Mouse (Mus musculus) MEL (cell line): ENCODE measurements around the gene Vps29. TPM values are rescaled to one million over a fixed set of nuclear protein-coding genes. Genes with fewer than 3 reads are reported as not detected.

ENCODE experiments used
- DNase-seq: peaks from one replicate; pipeline ENCODE4 v3.0.0; 2011; ENCODE audit warnings: low read depth, low spot score
- H3K27ac ChIP-seq: 2 replicates; pipeline ENCODE4 v1.5.1; 2012; ENCODE audit warnings: low read depth, mild to moderate bottlenecking, control low read depth, low read length, moderate library complexity; ENCODE audit not compliant: control insufficient read depth
- H3K27me3 ChIP-seq, 2 experiments: fragments of 150-350 bp in 1 of 2; sonication (generic) in 1 of 2; 2 replicates each; pipeline ENCODE4 v1.6.1; 2012; ENCODE audit warnings: low read length in 2 of 2, mild to moderate bottlenecking in 2 of 2, improper control_type of control experiment in 1 of 2, moderate library complexity in 1 of 2; ENCODE audit not compliant: insufficient read depth in 2 of 2, control insufficient read depth in 1 of 2
- H3K36me3 ChIP-seq, 2 experiments: 2 replicates each; pipeline ENCODE4 v1.6.1; 2012 to 2014; ENCODE audit warnings: low read length in 2 of 2, improper control_type of control experiment in 1 of 2, inconsistent platforms in 1 of 2, mild to moderate bottlenecking in 1 of 2; ENCODE audit not compliant: insufficient read depth in 2 of 2, control insufficient read depth in 1 of 2
- H3K4me1 ChIP-seq, 2 experiments: fragments of 150-350 bp in 1 of 2; sonication (generic) in 1 of 2; 2 replicates each; pipeline ENCODE4 v1.6.1; 2012; ENCODE audit warnings: low read length in 2 of 2, improper control_type of control experiment in 1 of 2, mild to moderate bottlenecking in 1 of 2; ENCODE audit not compliant: insufficient read depth in 2 of 2, control insufficient read depth in 1 of 2
- H3K4me3 ChIP-seq, 2 experiments: fragments of 150-350 bp in 1 of 2; sonication (generic) in 1 of 2; 2 replicates each; pipeline ENCODE4 v1.5.1; 2012; ENCODE audit warnings: low read depth in 2 of 2, low read length in 2 of 2, mild to moderate bottlenecking in 2 of 2, moderate library complexity in 2 of 2, control low read depth in 1 of 2, improper control_type of control experiment in 1 of 2; ENCODE audit not compliant: control insufficient read depth in 1 of 2, insufficient read depth in 1 of 2
- H3K79me2 ChIP-seq: 2 replicates; pipeline ENCODE4 v1.6.1; 2012; ENCODE audit warnings: mild to moderate bottlenecking, low read length, moderate library complexity; ENCODE audit not compliant: control insufficient read depth, poor library complexity, insufficient read depth
- H3K9ac ChIP-seq: 2 replicates; pipeline ENCODE4 v1.6.1; 2012; ENCODE audit warnings: low read depth, mild to moderate bottlenecking, control low read depth, low read length, moderate library complexity; ENCODE audit not compliant: control insufficient read depth, poor library complexity, severe bottlenecking
- H3K9me3 ChIP-seq: fragments of 150-350 bp; sonication (generic); replicated peaks from 2 replicates; pipeline ENCODE4 v1.6.1; 2012; ENCODE audit warnings: mild to moderate bottlenecking, low read length, improper control_type of control experiment, moderate library complexity; ENCODE audit not compliant: insufficient read depth
- BHLHE40 ChIP-seq: IDR thresholded peaks from 2 replicates; pipeline ENCODE4 v1.6.1; 2012; ENCODE audit warnings: low read depth, mild to moderate bottlenecking, inconsistent platforms, low read length, improper control_type of control experiment, borderline replicate concordance
- CTCF ChIP-seq, 3 experiments: IDR thresholded peaks in 2 of 3; conservative IDR thresholded peaks in 1 of 3; 2 replicates each; pipeline ENCODE4 v1.5.1; 2011 to 2012; ENCODE audit warnings: low read length in 3 of 3, low read depth in 2 of 3, mild to moderate bottlenecking in 2 of 3, improper control_type of control experiment in 1 of 3, inconsistent platforms in 1 of 3, mixed read lengths in 1 of 3, moderate library complexity in 1 of 3; ENCODE audit not compliant: control insufficient read depth in 1 of 3, insufficient read depth in 1 of 3, poor library complexity in 1 of 3, severe bottlenecking in 1 of 3
- E2F4 ChIP-seq: IDR thresholded peaks from 2 replicates; pipeline ENCODE4 v1.6.1; 2011; ENCODE audit warnings: low read depth, low read length, improper control_type of control experiment, borderline replicate concordance
- ELF1 ChIP-seq: IDR thresholded peaks from 2 replicates; pipeline ENCODE4 v1.6.1; 2014; ENCODE audit warnings: low read depth, mild to moderate bottlenecking, inconsistent platforms, low read length, improper control_type of control experiment, moderate library complexity
- EP300 ChIP-seq, 2 experiments: IDR thresholded peaks; 2 replicates each; pipeline ENCODE4 v1.6.1; 2011; ENCODE audit warnings: improper control_type of control experiment in 2 of 2, low read length in 2 of 2, low read depth in 1 of 2, mild to moderate bottlenecking in 1 of 2
- GABPA ChIP-seq: IDR thresholded peaks from 2 replicates; pipeline ENCODE4 v1.6.1; 2012; ENCODE audit warnings: low read depth, mild to moderate bottlenecking, inconsistent platforms, low read length, improper control_type of control experiment, moderate library complexity
- GATA1 ChIP-seq: IDR thresholded peaks from 2 replicates; pipeline ENCODE4 v1.6.1; 2011; ENCODE audit warnings: low read depth, low read length, improper control_type of control experiment
- JUND ChIP-seq: IDR thresholded peaks from 2 replicates; pipeline ENCODE4 v1.6.1; 2011; ENCODE audit warnings: low read depth, mild to moderate bottlenecking, improper control_type of control experiment, low read length
- KAT2A ChIP-seq: conservative IDR thresholded peaks from 2 replicates; pipeline ENCODE4 v1.6.1; 2012; ENCODE audit warnings: low read depth, low read length, improper control_type of control experiment, inconsistent platforms
- MAZ ChIP-seq: IDR thresholded peaks from 2 replicates; pipeline ENCODE4 v1.6.1; 2012; ENCODE audit warnings: low read depth, mild to moderate bottlenecking, inconsistent platforms, low read length, improper control_type of control experiment
- MXI1 ChIP-seq: IDR thresholded peaks from 2 replicates; pipeline ENCODE4 v1.6.1; 2011; ENCODE audit warnings: mild to moderate bottlenecking, low read depth, low read length, improper control_type of control experiment
- MYB ChIP-seq: IDR thresholded peaks from 2 replicates; pipeline ENCODE4 v1.6.1; 2011; ENCODE audit warnings: mild to moderate bottlenecking, low read depth, low read length, improper control_type of control experiment
- POLR2A ChIP-seq, 2 experiments: IDR thresholded peaks; 2 replicates each; pipeline ENCODE4 v1.6.1; 2011 to 2012; ENCODE audit warnings: low read length in 2 of 2, mild to moderate bottlenecking in 2 of 2, control low read depth in 1 of 2, improper control_type of control experiment in 1 of 2, low read depth in 1 of 2, moderate library complexity in 1 of 2; ENCODE audit not compliant: control insufficient read depth in 1 of 2, insufficient read depth in 1 of 2, poor library complexity in 1 of 2
- POLR2AphosphoS5 ChIP-seq: IDR thresholded peaks from 2 replicates; pipeline ENCODE4 v1.6.1; 2012; ENCODE audit warnings: low read depth, borderline replicate concordance, mild to moderate bottlenecking, inconsistent platforms, low read length, moderate library complexity, mixed read lengths
- RAD21 ChIP-seq: IDR thresholded peaks from 2 replicates; pipeline ENCODE4 v1.6.1; 2011; ENCODE audit warnings: mild to moderate bottlenecking, low read depth, low read length, improper control_type of control experiment
- RCOR1 ChIP-seq: IDR thresholded peaks from 2 replicates; pipeline ENCODE4 v1.6.1; 2012; ENCODE audit warnings: low read depth, mild to moderate bottlenecking, inconsistent platforms, low read length, improper control_type of control experiment
- SIN3A ChIP-seq: IDR thresholded peaks from 2 replicates; pipeline ENCODE4 v1.6.1; 2012; ENCODE audit warnings: low read length, improper control_type of control experiment, inconsistent platforms
- SMC3 ChIP-seq: IDR thresholded peaks from 2 replicates; pipeline ENCODE4 v1.6.1; 2011; ENCODE audit warnings: low read depth, low read length, improper control_type of control experiment
- TAL1 ChIP-seq: IDR thresholded peaks from 2 replicates; pipeline ENCODE4 v1.6.1; 2012; ENCODE audit warnings: mild to moderate bottlenecking, inconsistent platforms, low read length, moderate library complexity, mixed read lengths
- TBP ChIP-seq: IDR thresholded peaks from 2 replicates; pipeline ENCODE4 v1.8.0; 2011; ENCODE audit warnings: low read depth, low read length, improper control_type of control experiment
- TCF12 ChIP-seq: IDR thresholded peaks from 2 replicates; pipeline ENCODE4 v1.6.1; 2014; ENCODE audit warnings: low read depth, mild to moderate bottlenecking, inconsistent platforms, low read length, improper control_type of control experiment, moderate library complexity
- USF1 ChIP-seq: IDR thresholded peaks from 2 replicates; pipeline ENCODE4 v1.6.1; 2014; ENCODE audit warnings: low read depth, mild to moderate bottlenecking, inconsistent platforms, low read length, improper control_type of control experiment, moderate library complexity
- ZC3H11A ChIP-seq: IDR thresholded peaks from 2 replicates; pipeline ENCODE4 v1.6.1; 2012; ENCODE audit warnings: low read depth, mild to moderate bottlenecking, inconsistent platforms, low read length, improper control_type of control experiment
- ZKSCAN1 ChIP-seq: IDR thresholded peaks from 2 replicates; pipeline ENCODE4 v1.6.1; 2012; ENCODE audit warnings: low read depth, mild to moderate bottlenecking, inconsistent platforms, low read length, improper control_type of control experiment, moderate library complexity
- ZMIZ1 ChIP-seq: IDR thresholded peaks from 2 replicates; pipeline ENCODE4 v1.6.1; 2012; ENCODE audit warnings: low read depth, mild to moderate bottlenecking, inconsistent platforms, low read length, improper control_type of control experiment, moderate library complexity
- ZNF384 ChIP-seq: IDR thresholded peaks from 2 replicates; pipeline ENCODE4 v1.6.1; 2012; ENCODE audit warnings: low read depth, mild to moderate bottlenecking, inconsistent platforms, low read length, improper control_type of control experiment
- polyA plus RNA-seq, 2 experiments: library from polyadenylated mRNA; stranded (reverse) in 1 of 2; unstranded in 1 of 2; fragments of >175 nt in 1 of 2; fragments of >200 nt in 1 of 2; gene quantifications; 2 replicates each; pipeline versions ENCODE4 v1.2.1 to v1.2.4; 2012; ENCODE audit warnings: low replicate concordance in 2 of 2, low read depth in 1 of 2; ENCODE audit not compliant: insufficient read length in 2 of 2, insufficient read depth in 1 of 2, missing spikeins in 1 of 2
- total RNA-seq: library from RNA; depleted of rRNA; stranded (reverse); fragments of 300-350 nt; gene quantifications from 2 replicates; pipeline ENCODE4 v1.2.3, GENCODE M21; 2012

Gene Vps29
- total and polyA plus RNA-seq, 3 experiments = 92.1 to 424 (median 101) TPM

- Histone ChIP-seq H3K9ac (no peak overlapping the region), H3K4me3 (no peak overlapping the region), H3K27me3 (no peaks in the 10 kb centered on the region), H3K27ac (no peak overlapping the region), H3K79me2 (peaks cover 2% of the 10 kb centered on the region; the same call in 1 of the 2 replicates), H3K36me3 (peaks cover 0 to 12% of the 10 kb centered on the region in 2 experiments; a peak in 3 of 4 replicates), H3K9me3 (no peaks in the 10 kb centered on the region), H3K4me1 (no peaks in the 10 kb centered on the region)
- DNase-seq = peak; percentile 83
- TF ChIP-seq JUND (no peak), MYB (no peak), MXI1 (no peak), POLR2AphosphoS5 (no peak), SIN3A (no peak), TCF12 (no peak), GATA1 (no peak), TBP (0 out of 2 replicates have a peak, but pooled peaks have one; percentile 11), MAZ (no peak), RCOR1 (no peak), ELF1 (no peak), KAT2A (no peak), ZNF384 (no peak), CTCF (IDR thresholded peaks at IDR 0.05 in 2 of 3, conservative IDR thresholded peaks at IDR 0.05 in 1 of 3; ENCODE audit: control insufficient read depth in 1 of 3, insufficient read depth in 1 of 3, low read depth in 2 of 3, low read length in 3 of 3, poor library complexity in 1 of 3, severe bottlenecking in 1 of 3) (peak; percentile 78 to 93 (median 84)), SMC3 (peak; percentile 78), EP300 (IDR thresholded peaks at IDR 0.05; ENCODE audit: low read depth in 1 of 2, low read length in 2 of 2) (no peak), ZKSCAN1 (no peak), USF1 (no peak), ZMIZ1 (no peak), RAD21 (peak; percentile 46), TAL1 (no peak), E2F4 (no peak), BHLHE40 (no peak), ZC3H11A (peak; percentile 35), GABPA (no peak), POLR2A (IDR thresholded peaks at IDR 0.05; ENCODE audit: control insufficient read depth in 1 of 2, insufficient read depth in 1 of 2, low read depth in 1 of 2, low read length in 2 of 2, poor library complexity in 1 of 2) (no peak)
- TF ChIP-seq, all 39 proteins: peak for 5
These were observed 25.4 kb downstream of the Vps29 start for GRCm38 (mm10) chr5:122379374-122380155.
